Mouse (Mus musculus) fibroblast of lung, adult 2 months (primary cell): ENCODE measurements at regions not wholly inside any gene's neighbourhood (a gene's known extent, or its start where the extent isn't known, plus 50 kb on each side); places are given as distances from the start of the nearest gene placed in this dataset.

Experiments
- DNase-seq: peaks from one replicate; pipeline ENCODE4 v3.0.0-alpha.2; 2011; ENCODE audit warnings: low read depth

DNA sequence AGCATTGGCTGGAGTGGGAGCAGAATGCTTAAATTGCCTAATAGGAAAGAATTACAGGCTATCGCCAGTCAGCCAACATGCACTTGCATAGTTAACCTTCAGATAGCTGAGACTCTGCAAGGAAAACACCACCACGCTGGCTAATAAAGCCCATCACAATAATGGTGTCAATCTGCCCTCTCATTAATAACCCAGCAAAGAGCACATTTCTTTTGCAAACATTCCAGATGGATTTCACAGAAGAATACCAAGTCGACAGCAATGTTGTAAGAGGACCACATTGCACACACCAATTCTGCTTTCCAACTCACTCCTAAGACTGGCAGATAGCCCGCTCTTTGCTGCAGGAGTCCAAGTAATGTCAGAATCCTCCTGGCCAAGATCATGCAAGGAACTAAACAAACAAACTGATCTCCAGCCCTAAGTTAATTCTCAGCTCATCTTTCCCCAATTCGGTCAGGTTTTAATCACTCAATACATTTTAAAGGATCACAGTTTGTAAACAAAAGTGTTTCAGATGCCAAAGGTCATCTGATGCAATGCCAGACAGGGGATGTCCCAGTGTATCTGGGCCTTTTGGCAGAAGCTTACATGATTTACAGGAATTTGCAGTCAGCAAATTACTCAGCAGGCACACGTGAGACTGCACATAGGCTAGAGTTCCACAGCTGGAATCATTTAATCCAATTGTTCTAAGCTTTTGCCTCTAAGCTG is 198.4 kb downstream of the Klf6 start:
- peak; percentile 87 for DNase-seq

DNA sequence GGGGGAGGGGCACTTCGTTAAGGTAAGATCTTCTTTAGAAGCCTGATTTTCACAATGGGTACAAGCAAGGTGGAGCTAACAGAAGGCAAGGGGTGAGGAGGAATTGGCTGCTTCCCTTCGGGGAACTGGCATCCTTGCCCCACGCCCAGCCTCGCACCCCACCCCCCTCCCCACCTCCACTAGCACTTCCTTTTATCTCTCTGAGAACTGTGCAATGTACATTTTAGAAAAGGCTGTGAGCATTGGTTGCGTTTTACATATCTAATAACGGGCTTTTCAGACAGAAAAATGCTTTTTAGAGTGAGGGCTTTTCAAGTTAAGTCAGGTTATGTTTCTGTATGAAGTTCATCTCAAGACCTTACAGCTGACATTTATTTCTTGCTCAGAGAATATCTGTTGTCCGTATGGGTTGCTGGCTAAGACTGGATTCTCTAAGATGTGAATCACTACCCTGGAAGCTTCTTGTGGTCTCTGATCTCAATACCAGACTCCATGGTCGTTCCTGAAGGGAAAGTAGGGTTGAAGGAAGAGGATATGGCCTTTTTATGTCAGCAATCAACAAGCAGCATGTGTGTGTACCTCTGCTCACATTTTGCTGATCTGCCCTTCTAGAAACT is 199.1 kb downstream of the Klf6 start:
- DNase-seq, result peak; percentile 30

DNA sequence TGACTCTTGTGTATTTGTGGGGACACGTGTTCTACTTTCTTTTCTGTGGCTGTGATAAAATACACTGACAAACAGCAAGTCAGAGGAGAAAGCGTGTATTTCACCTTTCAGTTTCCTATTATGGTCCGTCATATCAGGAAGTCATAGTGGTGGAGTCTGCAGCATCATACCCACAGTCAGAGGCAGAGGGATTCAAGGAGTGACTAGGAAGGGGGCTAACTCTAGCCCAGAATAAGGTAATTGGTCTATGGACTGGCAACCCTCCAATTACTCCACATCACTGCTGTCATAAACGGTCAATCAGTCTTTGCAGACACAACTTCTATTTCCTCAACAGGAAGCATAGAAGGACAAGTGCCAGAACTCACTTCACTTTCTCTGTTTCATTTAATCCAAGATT is 201.0 kb downstream of the Klf6 start:
- no peak for DNase-seq

DNA sequence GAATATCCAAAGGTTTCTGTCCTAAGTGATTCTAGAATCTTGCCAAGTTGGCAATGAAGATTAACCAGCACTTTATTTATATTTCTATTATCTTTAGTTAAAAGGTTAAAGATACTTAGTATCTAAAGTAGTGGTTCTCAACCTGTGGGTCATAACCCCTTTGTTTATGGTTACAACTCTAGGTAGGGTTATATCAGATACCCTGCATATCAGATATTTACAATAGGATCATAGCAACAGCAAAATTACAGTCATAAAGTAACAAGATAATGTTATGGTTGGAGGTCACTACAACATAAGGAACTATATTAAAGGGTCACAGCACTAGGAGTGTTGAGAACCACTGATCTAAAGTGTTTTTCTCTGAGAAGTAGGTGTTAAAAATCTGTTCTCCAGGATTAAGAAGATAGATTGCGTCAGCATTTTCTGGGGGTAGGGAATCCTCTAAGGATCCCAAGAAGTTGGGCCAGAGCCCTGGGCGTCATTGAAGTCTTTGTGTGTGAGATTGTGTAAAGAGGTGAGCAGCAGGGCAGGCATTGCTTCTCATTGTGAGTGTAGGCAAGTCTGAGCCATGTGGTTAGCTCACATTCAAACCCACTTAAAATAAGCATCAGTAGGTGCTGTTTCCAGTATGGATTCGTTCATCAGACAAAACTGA is 201.6 kb downstream of the Klf6 start:
- no peak for DNase-seq

DNA sequence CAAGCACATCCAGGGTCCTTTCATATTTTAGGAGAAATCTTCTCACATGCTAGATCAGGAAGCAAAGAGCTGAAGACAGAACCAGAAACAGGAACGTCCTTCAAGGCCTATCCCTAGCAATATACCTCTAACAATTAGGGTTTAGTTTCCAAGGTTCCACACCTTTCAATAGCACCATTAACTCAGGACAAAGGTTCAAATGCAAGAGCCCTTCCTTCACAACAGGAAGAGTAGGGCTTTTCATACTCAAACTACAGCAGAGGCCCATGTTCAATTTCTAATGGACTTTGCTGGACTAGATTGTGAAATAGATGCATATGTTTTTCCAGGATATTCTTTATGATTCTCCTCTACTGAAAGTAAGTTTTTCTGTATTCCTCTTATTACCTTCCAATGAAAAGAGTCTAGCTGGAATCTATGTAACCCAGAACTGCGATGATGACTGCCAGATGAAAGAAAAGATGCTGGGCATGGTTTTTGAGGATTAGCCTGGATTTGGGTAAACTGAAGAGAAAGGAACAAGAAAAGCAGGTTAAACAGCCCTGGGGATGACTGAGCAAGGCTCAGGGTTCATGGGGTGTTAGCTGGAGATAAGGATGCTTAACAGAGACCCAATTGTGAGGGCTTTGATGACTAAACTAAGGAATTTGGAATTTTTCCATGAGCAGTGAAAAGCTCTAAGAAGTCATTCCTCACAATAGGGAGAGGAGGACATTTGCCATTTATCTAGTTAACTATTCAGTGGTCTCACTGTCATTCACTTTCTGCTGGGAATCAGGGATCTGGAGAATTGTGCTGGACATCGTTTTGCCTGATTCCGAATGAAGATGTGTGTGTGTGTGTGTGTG is 215.9 kb downstream of the Klf6 start:
- DNase-seq, result no peak

DNA sequence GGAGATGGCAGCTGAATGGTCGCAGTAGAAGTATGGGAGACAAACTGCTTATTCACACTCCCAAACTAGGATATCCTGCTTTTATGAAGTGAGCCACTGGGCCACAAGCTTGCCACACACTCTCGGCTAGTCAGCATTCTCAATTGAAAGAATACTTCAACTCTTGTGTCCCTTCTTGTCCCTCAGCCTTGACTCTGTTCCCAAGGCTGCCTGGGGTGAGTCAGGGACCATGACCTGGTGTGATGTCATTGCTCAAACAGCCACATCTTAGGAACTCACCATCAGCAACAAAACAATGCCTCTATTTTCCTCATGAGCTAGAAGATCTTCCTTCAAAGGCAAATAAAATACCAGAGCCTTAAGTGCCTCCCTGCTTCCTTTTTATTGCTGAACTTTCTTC is 224.6 kb downstream of the Klf6 start:
- no peak for DNase-seq

DNA sequence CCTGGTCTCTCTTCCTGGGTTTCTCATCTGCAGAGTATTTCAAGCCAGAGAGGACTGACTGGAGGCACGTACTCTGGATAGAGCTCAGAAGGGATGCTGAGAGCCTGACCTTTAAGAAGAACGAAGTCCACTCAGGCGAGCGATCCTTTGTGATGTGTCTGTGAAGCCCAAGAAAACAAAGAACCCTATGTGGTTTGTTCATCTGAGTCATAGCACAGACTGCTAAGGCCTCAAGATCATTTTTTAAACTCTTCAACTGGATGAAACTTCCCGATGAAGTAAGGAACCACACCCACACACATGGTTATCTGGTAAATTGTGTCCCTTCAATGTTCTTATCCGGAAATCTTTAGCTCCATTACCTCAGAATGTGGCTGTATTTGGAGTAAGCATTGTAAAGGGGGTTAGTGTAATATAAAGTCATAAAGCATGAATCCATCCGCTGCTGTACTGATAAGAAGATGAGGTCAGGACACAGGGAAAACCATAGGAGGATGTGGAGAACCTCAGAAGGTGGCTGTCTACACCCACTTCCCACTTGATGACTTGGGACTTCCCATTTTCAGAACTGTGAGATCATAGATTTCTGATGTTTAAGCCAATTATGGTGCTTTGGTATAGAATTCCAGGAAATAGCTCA is 247.9 kb downstream of the Klf6 start:
- DNase-seq, result no peak

DNA sequence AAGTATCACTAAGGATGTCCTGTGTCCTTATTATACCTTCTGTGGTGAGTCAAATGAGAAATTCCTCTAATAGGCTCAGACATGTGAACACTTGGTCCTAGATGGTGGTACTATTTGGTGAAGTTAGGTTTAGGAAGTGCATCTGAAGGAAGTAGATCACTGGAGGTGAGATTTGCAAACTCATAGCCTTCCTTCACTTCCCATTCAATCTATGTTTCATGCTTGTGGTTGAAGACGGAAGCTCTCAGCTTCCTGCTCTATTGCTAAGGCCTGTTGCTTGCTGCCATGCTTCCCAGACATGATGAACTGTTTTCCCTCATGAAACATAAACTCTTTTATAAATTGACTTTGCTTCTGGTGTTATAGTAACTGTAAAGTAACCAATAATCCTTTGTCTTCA is 258.4 kb downstream of the Klf6 start:
- no peak for DNase-seq

DNA sequence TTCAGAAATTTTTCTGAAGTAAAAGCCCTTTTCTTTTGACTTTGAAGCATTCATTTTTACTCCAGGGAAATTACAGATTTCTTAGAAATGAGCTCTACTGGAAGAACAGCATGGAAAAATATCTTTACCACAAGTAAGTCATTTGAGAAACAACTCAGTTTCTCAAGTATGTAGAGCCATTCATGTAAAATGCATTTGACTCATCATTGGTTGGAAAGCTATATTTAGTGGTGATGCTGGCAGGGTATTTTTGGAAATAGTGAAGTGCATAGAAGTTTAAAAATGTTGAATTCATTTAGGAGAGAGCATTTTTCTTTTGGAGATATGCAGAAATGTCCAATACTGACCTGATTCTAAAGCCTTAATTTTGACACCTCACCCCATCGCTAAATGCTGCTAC is 266.0 kb downstream of the Klf6 start:
- no peak for DNase-seq

DNA sequence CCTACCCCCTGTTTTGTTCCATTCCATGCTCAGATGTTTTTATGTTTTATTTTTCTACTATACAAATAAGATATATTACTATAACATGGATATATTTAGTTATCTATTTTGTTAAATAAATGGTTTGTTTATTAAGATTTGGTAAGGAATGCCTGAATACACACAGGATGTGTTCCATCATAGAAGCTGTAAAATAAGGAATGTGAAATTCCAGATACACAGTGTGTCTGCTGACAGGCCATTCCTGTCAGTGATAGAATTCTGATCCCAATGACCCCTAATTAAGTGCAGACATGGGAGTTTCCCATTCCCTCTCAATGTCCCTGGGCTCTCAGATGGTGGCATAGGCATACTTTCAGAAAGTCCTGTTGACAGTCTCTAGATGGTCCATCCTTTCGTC is 267.6 kb downstream of the Klf6 start:
- DNase-seq, result no peak

DNA sequence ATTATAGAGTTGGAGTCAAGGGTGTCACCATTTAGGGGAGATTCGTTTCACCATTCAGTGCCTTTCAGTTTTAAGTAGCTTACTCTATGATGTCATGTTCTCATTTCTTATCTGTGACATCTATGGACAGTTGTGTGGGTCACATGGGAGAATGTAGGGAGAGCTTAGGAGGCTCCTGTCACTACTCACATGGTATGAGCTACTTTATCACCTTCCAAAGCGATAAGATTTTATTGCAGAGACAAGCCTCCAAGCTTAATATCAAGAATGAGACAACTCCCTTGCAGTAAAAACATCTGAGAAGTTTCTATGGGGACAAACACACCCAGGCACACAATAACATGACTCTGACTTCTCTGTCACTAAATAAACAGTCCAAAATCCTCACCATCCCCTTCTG is 270.1 kb downstream of the Klf6 start:
- no peak for DNase-seq

DNA sequence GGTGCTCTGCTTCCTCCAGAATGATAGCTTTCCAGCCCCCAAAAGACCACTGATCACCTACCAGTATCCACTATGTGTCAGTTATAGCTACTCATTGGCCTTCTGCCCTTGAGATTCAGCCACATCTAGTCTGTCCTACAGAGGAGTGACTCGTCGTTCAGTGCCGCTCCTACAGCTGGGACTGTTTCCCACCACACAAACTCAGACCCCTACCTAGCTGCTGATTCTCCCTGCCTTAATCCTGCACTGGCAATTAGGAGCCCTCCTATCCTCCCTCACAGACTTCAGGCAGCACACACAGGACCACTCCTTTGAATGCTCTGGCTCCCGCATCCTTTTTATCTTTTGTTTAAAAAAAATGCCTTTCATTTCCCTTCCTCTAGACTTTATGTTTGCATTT is 275.9 kb downstream of the Klf6 start:
- no peak for DNase-seq

DNA sequence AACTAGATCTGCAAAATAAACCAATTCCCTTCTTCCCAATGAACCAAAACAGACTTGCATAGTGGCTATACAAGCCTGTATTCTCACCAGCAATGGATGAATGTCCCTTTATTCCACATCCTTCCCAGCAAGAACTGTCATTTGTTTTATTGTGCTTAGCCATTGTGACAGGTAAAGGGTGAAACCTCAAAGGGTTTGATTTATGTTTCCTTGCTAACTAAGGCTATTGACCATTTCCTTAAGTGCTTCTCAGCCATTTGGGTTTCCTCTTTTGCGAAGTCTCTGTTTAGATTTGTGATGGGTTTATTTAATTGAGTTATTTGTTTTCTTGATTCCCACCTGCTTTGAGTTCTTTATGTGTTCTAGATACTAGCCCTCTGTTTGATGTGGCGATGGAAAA is 281.5 kb downstream of the Klf6 start:
- no peak for DNase-seq

DNA sequence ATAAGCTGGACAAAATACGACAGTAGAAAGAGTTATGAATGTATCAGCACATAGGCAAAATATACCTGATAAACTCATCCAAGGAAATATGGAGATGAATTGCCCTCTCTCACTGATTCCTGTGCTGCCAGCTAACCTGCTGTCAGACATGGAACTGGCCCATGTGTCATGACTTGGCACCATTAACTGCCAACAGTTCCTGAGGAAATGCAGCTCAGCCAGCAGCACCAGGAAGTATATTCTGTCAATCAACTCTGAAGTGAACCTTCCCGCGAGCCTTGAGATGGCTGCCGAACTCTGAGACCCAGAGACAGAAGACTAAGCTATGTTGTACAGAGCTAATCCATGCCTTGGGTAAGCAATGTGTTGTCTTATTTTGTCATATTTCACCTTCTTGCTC is 292.4 kb downstream of the Klf6 start:
- DNase-seq, result no peak

DNA sequence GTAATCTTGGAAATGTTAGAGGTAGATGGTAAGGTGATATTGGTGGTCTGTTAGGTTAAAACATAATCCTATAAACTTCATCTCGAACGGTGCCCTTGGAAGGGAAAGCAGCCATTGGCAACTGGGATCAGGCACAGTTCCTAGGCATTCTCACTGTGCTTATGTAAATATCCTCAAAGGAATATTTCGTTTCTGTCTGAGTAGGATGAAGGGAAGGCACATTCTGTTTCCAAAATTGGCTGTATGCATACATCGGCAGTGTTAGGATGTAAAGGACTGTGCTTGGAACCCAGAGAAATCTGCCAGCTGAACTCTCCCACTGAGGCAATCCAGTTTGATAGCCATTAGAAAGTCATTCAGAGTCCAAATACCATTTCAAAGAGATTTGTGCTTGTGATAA is 294.9 kb downstream of the Klf6 start:
- DNase-seq, result no peak

DNA sequence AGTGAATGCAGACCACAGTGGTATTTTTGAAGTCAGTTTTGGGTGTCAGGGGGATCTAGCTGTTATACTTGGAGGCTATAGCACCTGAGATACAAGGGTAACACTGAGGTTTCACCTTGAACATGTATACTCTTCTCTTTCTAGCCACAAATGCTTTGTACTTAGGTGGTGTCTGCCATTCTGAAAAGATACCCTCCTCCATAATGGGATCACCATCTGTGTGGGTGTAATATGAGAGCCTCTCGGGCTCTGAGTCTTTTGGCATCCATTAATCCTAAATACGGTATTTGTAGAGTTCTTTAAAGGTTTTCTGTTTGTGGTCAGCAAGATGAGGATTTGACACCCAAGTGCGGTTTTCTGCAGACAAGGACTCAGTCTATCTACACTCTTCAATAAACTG is 295.7 kb downstream of the Klf6 start:
- no peak for DNase-seq

DNA sequence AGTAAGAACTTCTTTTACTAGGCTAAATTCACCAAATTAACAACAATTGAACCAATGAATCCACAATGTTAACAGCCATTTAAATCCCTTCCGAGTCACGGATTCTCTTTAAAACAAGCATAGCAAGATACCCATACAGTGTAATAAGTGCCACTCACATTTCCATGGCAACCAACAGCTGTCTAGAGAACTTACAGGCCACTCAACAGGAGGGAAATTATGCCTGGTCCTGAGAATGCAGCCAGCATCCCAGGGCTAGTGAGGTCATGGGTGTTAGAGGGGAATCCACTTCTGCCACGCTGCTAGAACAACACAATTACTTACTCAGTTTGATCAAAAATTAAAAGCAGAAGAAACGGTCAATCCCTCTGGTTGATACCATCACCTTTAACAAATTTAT is 296.7 kb downstream of the Klf6 start:
- DNase-seq, result no peak

DNA sequence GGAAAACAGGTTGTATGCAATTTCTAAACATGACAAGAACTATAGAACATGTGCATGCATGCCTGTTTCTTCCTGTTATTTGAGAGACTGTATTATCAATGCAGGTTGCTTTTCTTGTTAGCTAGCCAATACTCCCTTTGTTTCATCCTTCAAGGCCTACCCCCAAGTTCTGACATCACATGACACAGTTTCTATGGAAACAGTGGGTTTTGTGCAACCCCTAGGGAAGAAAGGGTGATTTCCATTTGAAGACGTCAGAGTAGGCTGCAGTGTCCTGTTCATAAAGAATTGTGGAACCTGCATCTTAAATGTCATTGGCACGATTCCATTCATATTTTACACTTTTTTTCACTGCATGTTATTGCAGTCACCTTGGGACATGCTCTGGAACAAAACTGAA is 298.1 kb downstream of the Klf6 start:
- DNase-seq, result no peak

DNA sequence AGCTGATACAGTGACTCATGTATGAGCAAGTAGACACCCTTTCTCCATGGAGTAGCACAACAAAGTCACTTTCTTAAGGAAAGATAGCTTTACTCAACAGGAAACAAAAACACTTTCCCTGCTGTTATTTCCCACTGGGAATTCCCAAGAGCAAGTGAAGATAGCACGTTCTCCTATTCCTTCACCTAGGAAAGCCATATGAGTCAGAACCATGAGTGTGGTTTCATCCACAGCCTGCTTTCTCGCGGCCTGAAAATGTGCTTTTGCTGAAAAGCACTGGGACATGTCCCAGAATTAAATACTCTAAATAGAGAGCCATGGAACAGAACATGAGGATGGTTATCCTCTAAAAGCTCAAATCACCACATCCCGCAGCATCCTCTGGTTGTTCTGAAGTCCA is 304.6 kb downstream of the Klf6 start:
- DNase-seq, result peak; percentile 32

DNA sequence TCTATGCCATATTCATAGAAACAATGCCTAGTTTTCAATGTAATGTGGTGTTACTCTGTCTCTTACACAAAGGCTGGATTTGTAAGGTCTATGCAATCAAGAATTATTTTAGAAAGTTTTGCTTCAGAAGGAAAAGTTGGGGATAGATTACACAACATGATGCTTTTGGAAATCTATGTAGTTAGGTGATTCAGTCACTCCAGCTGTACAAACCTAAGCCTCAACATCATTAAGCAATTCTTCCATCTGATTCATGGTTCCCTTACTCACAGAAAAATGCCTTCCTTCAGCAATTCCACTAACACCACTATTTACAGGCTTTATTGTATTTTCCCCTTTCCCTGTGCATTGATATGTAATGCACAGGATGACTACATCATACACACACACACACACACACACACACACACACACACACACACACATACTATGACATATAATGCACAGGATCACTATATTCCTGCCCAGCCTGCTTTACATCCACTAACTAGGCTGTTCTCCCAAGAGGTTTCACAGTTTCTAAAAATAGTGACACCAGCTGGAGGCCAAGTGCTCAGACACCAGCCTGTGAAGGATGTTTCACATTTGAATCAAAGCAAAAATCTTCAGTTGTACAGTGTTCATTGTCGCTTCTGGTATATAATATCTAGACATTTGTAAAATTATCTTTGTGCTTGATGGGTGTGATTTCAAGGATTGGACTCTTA is 305.9 kb downstream of the Klf6 start:
- DNase-seq, result peak; percentile 59

DNA sequence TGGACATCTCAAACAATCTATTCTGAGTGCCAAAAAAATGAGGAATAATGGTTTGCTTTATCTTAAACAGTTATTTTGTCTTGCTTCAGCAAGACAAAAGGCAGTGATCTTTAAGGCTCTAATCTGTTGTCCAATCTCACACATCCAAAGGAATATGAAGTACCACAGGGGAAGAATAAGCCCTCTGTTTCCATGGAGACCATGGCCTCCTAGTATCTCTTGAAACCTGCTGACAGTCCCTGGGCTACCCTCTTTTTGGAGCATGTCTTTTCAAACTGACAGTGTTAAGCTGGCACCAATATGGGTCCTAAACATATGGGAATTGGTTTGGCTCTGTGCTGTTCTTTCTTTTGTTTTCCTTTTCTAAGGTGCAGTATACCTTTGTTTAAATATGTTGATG is 311.8 kb downstream of the Klf6 start:
- no peak for DNase-seq
